Mouse (Mus musculus): ENCODE measurements around the gene Gm6993.

- TF ChIP-seq EP300 (IDR thresholded peaks at IDR 0.05; ENCODE audit: low read depth), result no peak
- TF ChIP-seq CTCF (IDR thresholded peaks at IDR 0.05; ENCODE audit: low read depth), result no peak
Observed at GRCm38 (mm10) chr12:31202509-31202908, 38.1 kb upstream of the Gm6993 start.

All from liver, postnatal 0 days (tissue).